Mouse (Mus musculus) bone marrow, adult 2 months (tissue): ENCODE results near the gene Olfml2a.

Experiments
- CTCF ChIP-seq: fragments of 200-500 bp; IDR thresholded peaks from 2 replicates; pipeline ENCODE4 v1.5.1; 2011; ENCODE audit warnings: low read length, control low read depth; ENCODE audit not compliant: control insufficient read depth, insufficient read depth
- POLR2A ChIP-seq: fragments of 200-500 bp; IDR thresholded peaks from 2 replicates; pipeline ENCODE4 v1.6.1; 2011; ENCODE audit warnings: low read depth, mild to moderate bottlenecking, control low read depth, low read length, borderline replicate concordance; ENCODE audit not compliant: control insufficient read depth

GRCm38 (mm10) chr2:38914517-38914916 lies 17.3 kb upstream of the Olfml2a start:
- TF ChIP-seq CTCF = no peak
- TF ChIP-seq POLR2A = no peak
